Mouse (Mus musculus) liver, embryonic 15.5 days (tissue): ENCODE measurements around the gene Stoml2. TPM values are rescaled to one million over a fixed set of nuclear protein-coding genes. Genes with fewer than 3 reads are reported as not detected.
A peak's percentile ranks its signal among the peaks of the same experiment; 100 is the strongest.

Source experiments
- ATAC-seq: fragments of 200-750 bp; cut with Nextera tagmentation; 2 replicates; pipeline ENCODE4 v1.8.0; 2017; ENCODE audit warnings: moderate number of reproducible peaks, mild to moderate bottlenecking, moderate library complexity; ENCODE audit not compliant: insufficient read depth
- H3K27ac ChIP-seq: fragments of 300-500 bp; sonication (generic); replicated peaks from 2 replicates; pipeline ENCODE4 v1.5.1; 2015; ENCODE audit warnings: mild to moderate bottlenecking, inconsistent platforms
- H3K27me3 ChIP-seq: fragments of 300-500 bp; sonication (generic); 2 replicates; pipeline ENCODE4 v1.6.1; 2015; ENCODE audit warnings: mild to moderate bottlenecking, inconsistent platforms
- H3K36me3 ChIP-seq: fragments of 300-500 bp; sonication (generic); replicated peaks from 2 replicates; pipeline ENCODE4 v1.6.1; 2015; ENCODE audit warnings: moderate library complexity, mild to moderate bottlenecking, inconsistent platforms
- H3K4me1 ChIP-seq: fragments of 300-500 bp; sonication (generic); replicated peaks from 2 replicates; pipeline ENCODE4 v1.6.1; 2015; ENCODE audit warnings: inconsistent platforms
- H3K4me2 ChIP-seq: fragments of 300-500 bp; sonication (generic); 2 replicates; pipeline ENCODE4 v1.6.1; 2015; ENCODE audit warnings: moderate library complexity, mild to moderate bottlenecking, inconsistent platforms
- H3K4me3 ChIP-seq: fragments of 300-500 bp; sonication (generic); replicated peaks from 2 replicates; pipeline ENCODE4 v1.5.1; 2015; ENCODE audit warnings: mild to moderate bottlenecking, inconsistent platforms
- H3K9ac ChIP-seq: fragments of 300-500 bp; sonication (generic); 2 replicates; pipeline ENCODE4 v1.6.1; 2015; ENCODE audit warnings: moderate library complexity, mild to moderate bottlenecking, inconsistent platforms
- H3K9me3 ChIP-seq: fragments of 300-500 bp; sonication (generic); replicated peaks from 2 replicates; pipeline ENCODE4 v1.6.1; 2016; ENCODE audit warnings: inconsistent platforms
- WGBS: fragments of 180-500 bp; shearing (Covaris S2); methylation state at CpG from one replicate; pipeline ENCODE4 v1.1.7; 2015; ENCODE audit warnings: mixed read lengths; ENCODE audit not compliant: insufficient replicate concordance; 5-methylcytosine and 5-hydroxymethylcytosine counted together
- polyA plus RNA-seq: library from polyadenylated mRNA; unstranded; fragments of >200 nt; fragmentation: Nextera tagmentation; extraction: Ambion mirVana; gene quantifications from 2 replicates; pipeline ENCODE4 v1.2.1, GENCODE M21; 2015

Stoml2 gene
- 187 and 204 TPM in 2 replicates for polyA plus RNA-seq

DNA sequence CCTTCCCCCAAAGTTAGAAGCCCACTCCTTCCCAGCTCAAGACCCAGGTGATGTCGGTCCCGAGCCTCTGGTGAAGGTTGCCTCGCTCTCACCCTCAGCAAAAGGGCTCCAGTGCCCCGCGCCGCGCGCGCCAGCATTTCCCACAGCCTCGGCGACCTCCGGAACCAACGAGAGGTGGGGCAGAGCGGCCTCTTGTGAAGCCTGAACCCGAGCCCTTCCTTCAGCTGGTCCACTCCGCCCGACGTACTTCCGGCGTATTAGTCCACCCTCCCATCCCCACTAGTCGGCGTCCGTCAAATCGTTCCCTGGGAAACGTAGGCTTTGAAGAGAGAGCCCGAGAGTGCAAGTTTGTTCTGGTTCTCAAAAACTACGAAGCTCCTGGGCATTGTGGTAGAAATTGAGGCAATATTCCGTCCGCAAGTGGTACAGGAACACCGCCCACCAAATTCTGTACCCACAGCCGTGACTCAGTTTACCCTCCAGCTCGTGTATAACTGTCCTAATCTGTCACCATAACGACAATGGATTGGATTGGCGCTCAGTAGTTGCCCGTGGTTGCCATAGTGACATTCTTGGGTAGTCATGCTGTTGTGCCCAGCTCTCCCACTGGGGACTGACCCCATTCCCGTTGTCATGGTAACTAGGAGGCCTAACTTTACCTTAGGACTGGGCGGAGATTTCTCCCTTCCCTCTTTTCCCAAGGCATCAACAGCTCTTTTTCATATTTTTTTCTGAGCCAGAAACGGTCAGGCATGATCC lies at the start of gene Stoml2:
Stoml2 (minus strand) TSS at position 474 of the 759 bp plus-strand sequence.
- Histone ChIP-seq H3K4me1 (peaks cover 45% of the 10 kb centered on the region), H3K4me3 (peak within 1 kb of the TSS; percentile 86), H3K9ac (peak within 1 kb of the TSS; percentile 94), H3K27me3 (no peaks in the 10 kb centered on the region), H3K27ac (peak within 1 kb of the TSS; percentile 91), H3K9me3 (no peaks in the 10 kb centered on the region), H3K4me2 (peak within 1 kb of the TSS; percentile 85), H3K36me3 (peaks cover 77% of the 10 kb centered on the region)
- 2% methylated on average over 38 of the region's 38 CpGs for WGBS
- peak; percentile 94 for ATAC-seq

DNA sequence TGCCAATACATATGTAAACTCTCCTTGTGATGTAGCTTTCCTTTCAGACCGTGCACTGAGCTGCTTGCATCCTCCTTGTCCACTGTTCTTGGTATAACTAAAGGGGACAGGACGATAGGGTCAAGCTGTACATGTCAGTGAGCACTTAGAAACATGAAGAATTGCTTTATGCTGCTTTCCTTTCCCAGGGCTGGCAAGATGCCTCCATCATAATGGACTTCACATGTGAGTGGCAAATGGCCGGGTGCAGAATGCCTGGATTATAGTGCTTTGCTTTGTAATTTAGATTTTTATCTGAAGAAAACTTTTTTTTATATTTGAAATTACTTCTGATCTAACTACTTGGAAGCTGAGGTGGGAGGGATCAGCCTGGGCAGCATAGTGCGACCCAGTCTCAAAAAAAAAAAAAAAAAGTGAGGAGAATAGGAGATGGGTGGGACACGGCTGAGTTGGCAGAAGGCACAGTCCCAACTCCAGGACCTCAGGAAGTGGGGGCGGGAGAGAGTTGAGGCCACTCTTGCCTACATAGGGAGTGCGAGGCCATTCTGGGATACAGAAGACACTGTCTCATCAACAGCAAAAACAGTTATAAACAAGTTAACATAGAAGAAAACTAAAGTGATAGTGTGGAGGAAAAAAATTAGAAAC lies 46.7 kb upstream of the Stoml2 start:
- Histone ChIP-seq H3K4me2 (no peak overlapping the region), H3K9me3 (no peaks in the 10 kb centered on the region), H3K4me3 (no peak overlapping the region), H3K27me3 (0 out of 2 replicates have a peak, but pooled peaks cover 3% of the 10 kb centered on the region), H3K27ac (no peak overlapping the region), H3K4me1 (no peaks in the 10 kb centered on the region), H3K36me3 (no peaks in the 10 kb centered on the region), H3K9ac (no peak overlapping the region)
- WGBS, result 57% methylated on average over 7 of the region's 7 CpGs
- ATAC-seq, result no peak

DNA sequence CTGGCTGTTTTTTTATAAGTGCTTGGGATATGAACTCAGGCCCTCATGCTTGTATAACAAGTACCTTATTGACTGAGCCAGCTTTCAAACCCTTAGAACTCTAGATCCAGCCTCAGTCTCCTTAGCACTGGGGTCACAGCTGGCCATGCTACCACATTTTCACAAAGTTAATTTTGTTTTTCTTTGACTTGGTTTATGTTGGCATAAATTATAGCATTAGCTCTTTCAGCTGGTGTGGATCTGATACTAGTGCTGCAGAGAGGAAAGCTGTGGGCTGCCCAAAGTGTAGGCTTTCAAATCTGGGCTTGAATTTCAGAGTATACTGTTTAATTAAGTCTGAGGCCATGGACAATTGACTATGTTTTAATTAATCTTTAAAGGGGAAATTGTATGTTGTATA lies 43.4 kb upstream of the Stoml2 start:
- H3K27me3 ChIP-seq, result 0 out of 2 replicates have a peak, but pooled peaks cover 3% of the 10 kb centered on the region
- H3K4me3 ChIP-seq, result no peak overlapping the region
- H3K36me3 ChIP-seq, result no peaks in the 10 kb centered on the region
- no peak overlapping the region for H3K4me2 ChIP-seq
- H3K4me1 ChIP-seq, result no peaks in the 10 kb centered on the region
- no peak overlapping the region for H3K27ac ChIP-seq
- no peaks in the 10 kb centered on the region for H3K9me3 ChIP-seq
- ATAC-seq, result no peak
- H3K9ac ChIP-seq, result no peak overlapping the region

DNA sequence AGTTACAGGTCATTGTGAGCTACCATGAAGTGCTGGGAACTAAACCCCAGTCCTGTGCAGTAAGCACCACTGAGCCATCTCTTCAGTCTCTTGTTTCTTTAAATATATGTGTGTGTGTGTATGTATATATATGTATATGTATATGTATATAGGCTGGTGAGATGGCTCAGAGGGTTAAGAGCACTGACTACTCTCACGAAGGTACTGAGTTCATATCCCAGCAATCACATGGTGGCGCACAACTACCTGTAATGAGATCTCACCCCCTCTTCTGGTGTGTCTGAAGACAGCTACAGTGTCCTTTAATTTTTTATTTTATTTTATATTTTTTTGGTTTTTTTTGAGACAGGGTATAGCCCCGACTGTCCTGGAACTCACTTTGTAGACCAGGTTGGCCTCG lies 34.0 kb upstream of the Stoml2 start:
- Histone ChIP-seq H3K36me3 (no peaks in the 10 kb centered on the region), H3K9ac (no peak overlapping the region), H3K27me3 (peaks cover 23% of the 10 kb centered on the region), H3K27ac (no peak overlapping the region), H3K4me2 (no peak overlapping the region), H3K4me1 (no peaks in the 10 kb centered on the region), H3K4me3 (no peak overlapping the region), H3K9me3 (no peaks in the 10 kb centered on the region)
- 73% methylated on average over 4 of the region's 4 CpGs for WGBS
- ATAC-seq, result no peak

GRCm38 (mm10) chr4:43060286-43060685 lies 28.8 kb upstream of the Stoml2 start:
- Histone ChIP-seq H3K4me1 (peaks cover 13% of the 10 kb centered on the region), H3K36me3 (no peaks in the 10 kb centered on the region), H3K4me3 (no peak overlapping the region), H3K27me3 (peaks cover 54% of the 10 kb centered on the region), H3K4me2 (no peak overlapping the region), H3K27ac (no peak overlapping the region), H3K9ac (no peak overlapping the region), H3K9me3 (no peaks in the 10 kb centered on the region)
- ATAC-seq, result no peak
- 52% methylated on average over 3 of the region's 3 CpGs for WGBS

GRCm38 (mm10) chr4:43059697-43060096 lies 28.2 kb upstream of the Stoml2 start:
- Histone ChIP-seq H3K27me3 (peaks cover 54% of the 10 kb centered on the region), H3K4me3 (peak overlapping the region; percentile 65), H3K9me3 (no peaks in the 10 kb centered on the region), H3K4me1 (peaks cover 13% of the 10 kb centered on the region), H3K9ac (no peak overlapping the region), H3K4me2 (peak overlapping the region; percentile 98), H3K36me3 (no peaks in the 10 kb centered on the region), H3K27ac (no peak overlapping the region)
- WGBS, result 21% methylated on average over 3 of the region's 3 CpGs
- ATAC-seq, result no peak

DNA sequence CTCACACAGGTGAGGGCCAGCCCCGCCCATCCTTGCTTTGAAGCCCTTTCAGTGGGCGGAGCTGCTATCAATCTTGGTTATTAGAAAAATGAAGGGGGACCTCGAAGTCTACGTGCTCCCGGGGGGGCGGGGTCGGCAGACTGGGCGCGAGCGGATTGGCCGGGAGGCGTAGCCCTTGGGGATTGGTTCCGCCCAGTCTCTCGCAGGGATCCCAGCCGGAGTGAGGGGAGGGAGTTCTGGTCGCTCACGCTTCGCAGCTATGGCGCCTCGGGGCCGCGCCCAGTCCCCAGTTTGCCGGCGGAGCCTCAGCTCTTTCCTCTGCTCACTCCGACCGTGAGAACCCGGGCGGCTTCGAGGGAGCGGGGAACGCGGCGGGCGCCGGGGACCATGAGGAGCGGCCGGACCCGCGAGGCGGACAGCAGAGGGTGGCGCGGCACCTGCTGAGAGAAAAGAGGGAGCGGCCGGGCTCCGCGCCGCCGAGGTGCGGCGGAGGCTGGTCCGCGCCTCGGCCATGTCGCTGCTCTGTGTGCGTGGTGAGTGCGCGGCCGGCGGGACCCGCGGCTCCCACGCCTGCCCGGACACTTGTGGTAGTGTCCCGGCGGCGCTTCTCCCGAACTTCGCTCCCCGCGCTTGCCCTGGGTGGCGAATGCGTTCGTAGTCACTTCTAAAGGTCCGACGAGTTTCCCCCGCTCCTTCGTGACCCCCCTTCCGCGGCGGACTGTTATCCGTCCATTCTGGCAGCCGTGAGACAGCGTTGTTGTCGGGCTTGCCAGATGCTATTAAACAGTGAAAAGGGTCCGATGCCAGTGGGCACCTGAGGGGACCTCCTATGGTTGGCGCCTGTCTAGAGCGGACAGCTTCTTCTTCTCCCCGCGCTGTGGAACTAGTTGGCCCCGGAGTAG lies 27.5 kb upstream of the Stoml2 start, which contains the start of gene Unc13b:
Unc13b (plus strand) TSS at position 201 of the 902 bp plus-strand sequence.
- peak within 1 kb of the TSS; percentile 98 for H3K4me2 ChIP-seq
- H3K27me3 ChIP-seq, result peaks cover 54% of the 10 kb centered on the region
- peak within 1 kb of the TSS; percentile 51; the same call in 1 of the 2 replicates for H3K9ac ChIP-seq
- peak within 1 kb of the TSS; percentile 65 for H3K4me3 ChIP-seq
- H3K27ac ChIP-seq, result no peak within 1 kb of the TSS
- H3K9me3 ChIP-seq, result no peaks in the 10 kb centered on the region
- peak; percentile 94 for ATAC-seq
- peaks cover 13% of the 10 kb centered on the region for H3K4me1 ChIP-seq
- under 1% methylated on average over 90 of the region's 90 CpGs for WGBS
- H3K36me3 ChIP-seq, result no peaks in the 10 kb centered on the region

- H3K9ac ChIP-seq, result no peak overlapping the region; the same call in 1 of the 2 replicates
- peaks cover 13% of the 10 kb centered on the region for H3K4me1 ChIP-seq
- H3K4me2 ChIP-seq, result peak overlapping the region; percentile 98
- WGBS, result 18% methylated on average over 8 of the region's 8 CpGs
- H3K9me3 ChIP-seq, result no peaks in the 10 kb centered on the region
- no peaks in the 10 kb centered on the region for H3K36me3 ChIP-seq
- no peak overlapping the region for H3K27ac ChIP-seq
- peaks cover 54% of the 10 kb centered on the region for H3K27me3 ChIP-seq
- no peak for ATAC-seq
- peak overlapping the region; percentile 65 for H3K4me3 ChIP-seq
These were observed 26.9 kb upstream of the Stoml2 start for GRCm38 (mm10) chr4:43058392-43058752.

- H3K27me3 ChIP-seq, result peaks cover 53% of the 10 kb centered on the region
- 75% methylated on average over 5 of the region's 5 CpGs for WGBS
These were observed 26.1 kb upstream of the Stoml2 start for GRCm38 (mm10) chr4:43057654-43058053.

DNA sequence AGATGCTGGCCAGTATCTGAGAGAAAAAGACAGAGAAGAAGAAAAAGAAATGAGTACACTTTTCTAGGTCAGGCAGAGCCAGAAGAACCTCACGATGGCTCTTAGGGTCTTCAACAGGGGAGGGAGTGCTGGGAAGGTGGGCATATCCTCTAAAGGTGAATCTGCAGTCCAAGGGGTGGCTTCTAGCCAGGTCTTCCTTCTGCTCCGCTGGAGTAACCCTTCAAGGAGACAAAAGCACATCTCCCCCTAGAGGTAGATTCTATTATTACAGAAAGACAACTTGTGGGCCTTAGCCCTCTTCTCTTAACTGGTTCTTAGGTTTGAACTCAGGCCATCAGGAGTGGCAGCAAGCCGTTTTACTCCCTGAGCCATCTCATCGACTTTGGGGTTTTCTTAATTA lies 21.1 kb upstream of the Stoml2 start:
- ATAC-seq, result no peak
- H3K9ac ChIP-seq, result no peak overlapping the region
- no peaks in the 10 kb centered on the region for H3K36me3 ChIP-seq
- WGBS, result 3% methylated on average over 4 of the region's 4 CpGs
- no peak overlapping the region for H3K4me3 ChIP-seq
- no peaks in the 10 kb centered on the region for H3K9me3 ChIP-seq
- H3K27ac ChIP-seq, result no peak overlapping the region
- H3K4me1 ChIP-seq, result no peaks in the 10 kb centered on the region
- H3K27me3 ChIP-seq, result peaks cover 3% of the 10 kb centered on the region
- H3K4me2 ChIP-seq, result no peak overlapping the region

More at GRCm38 (mm10) chr4:43057654-43058053, 26.1 kb upstream of the Stoml2 start:
- no peak overlapping the region for H3K4me2 ChIP-seq
- no peaks in the 10 kb centered on the region for H3K9me3 ChIP-seq
- H3K36me3 ChIP-seq, result no peaks in the 10 kb centered on the region
- no peak overlapping the region for H3K4me3 ChIP-seq
- H3K9ac ChIP-seq, result no peak overlapping the region
- no peak overlapping the region for H3K27ac ChIP-seq
- ATAC-seq, result no peak
- peaks cover 13% of the 10 kb centered on the region for H3K4me1 ChIP-seq

DNA sequence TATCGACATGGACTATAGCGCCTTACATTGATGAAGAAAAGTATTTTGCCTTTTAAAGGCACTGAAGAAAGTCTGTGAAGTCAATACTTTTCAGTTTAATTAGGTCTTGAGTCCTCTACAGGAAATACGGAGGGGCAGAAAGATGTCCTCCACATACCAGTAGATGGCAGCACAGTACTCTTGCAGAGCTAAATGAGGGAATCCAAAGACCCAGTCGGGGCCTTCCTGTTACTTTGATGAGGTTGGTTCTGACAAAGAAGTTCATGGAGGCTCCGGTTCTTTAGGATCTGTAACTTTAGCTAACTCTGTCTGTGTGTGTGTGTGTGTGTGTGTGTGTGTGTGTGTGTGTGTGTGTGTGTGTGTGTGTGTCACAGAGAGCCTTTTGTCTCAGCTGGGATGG lies 15.7 kb upstream of the Stoml2 start:
- H3K4me2 ChIP-seq, result no peak overlapping the region
- H3K4me3 ChIP-seq, result no peak overlapping the region
- H3K36me3 ChIP-seq, result no peaks in the 10 kb centered on the region
- H3K9ac ChIP-seq, result no peak overlapping the region
- ATAC-seq, result no peak
- peaks cover 39% of the 10 kb centered on the region for H3K4me1 ChIP-seq
- no peaks in the 10 kb centered on the region for H3K9me3 ChIP-seq
- H3K27me3 ChIP-seq, result peaks cover 21% of the 10 kb centered on the region
- no peak overlapping the region for H3K27ac ChIP-seq
- WGBS, result 7% methylated on average over 5 of the region's 5 CpGs
